Mouse (Mus musculus) liver, embryonic 11.5 days (tissue): ENCODE measurements around the gene Fitm1. TPM values are rescaled to one million over a fixed set of nuclear protein-coding genes. Genes with fewer than 3 reads are reported as not detected.

Source experiments
- ATAC-seq: fragments of 200-750 bp; cut with Nextera tagmentation; replicated peaks from 2 replicates; pipeline ENCODE4 v1.8.0; 2017; ENCODE audit warnings: moderate number of reproducible peaks, mild to moderate bottlenecking, moderate TSS enrichment, moderate library complexity; ENCODE audit not compliant: low FRiP score
- DNase-seq: peaks from one replicate; pipeline ENCODE4 v3.0.0-alpha.2; 2017; ENCODE audit warnings: low spot score
- H3K27ac ChIP-seq: fragments of 300-500 bp; sonication (generic); 2 replicates; pipeline ENCODE4 v1.5.1; 2014; ENCODE audit warnings: mild to moderate bottlenecking, low read depth, low read length, control low read depth
- H3K27me3 ChIP-seq: fragments of 300-500 bp; sonication (generic); replicated peaks from 2 replicates; pipeline ENCODE4 v1.6.1; 2014; ENCODE audit warnings: low read length, mixed read lengths; ENCODE audit not compliant: control insufficient read depth, insufficient read depth
- H3K36me3 ChIP-seq: fragments of 300-500 bp; sonication (generic); 2 replicates; pipeline ENCODE4 v1.6.1; 2014; ENCODE audit warnings: mild to moderate bottlenecking, low read length, moderate library complexity, mixed read lengths; ENCODE audit not compliant: control insufficient read depth, insufficient read depth
- H3K4me1 ChIP-seq: fragments of 300-500 bp; sonication (generic); replicated peaks from 2 replicates; pipeline ENCODE4 v1.6.1; 2014; ENCODE audit warnings: low read length, mixed read lengths; ENCODE audit not compliant: control insufficient read depth, insufficient read depth
- H3K4me2 ChIP-seq: fragments of 300-500 bp; sonication (generic); 2 replicates; pipeline ENCODE4 v1.6.1; 2014; ENCODE audit warnings: mild to moderate bottlenecking, control low read depth, moderate library complexity
- H3K4me3 ChIP-seq: fragments of 300-500 bp; sonication (generic); 2 replicates; pipeline ENCODE4 v1.5.1; 2014; ENCODE audit warnings: low read depth, low read length, control low read depth
- H3K9ac ChIP-seq: fragments of 300-500 bp; sonication (generic); 2 replicates; pipeline ENCODE4 v1.6.1; 2014; ENCODE audit warnings: low read depth, low read length, control low read depth
- H3K9me3 ChIP-seq: fragments of 300-500 bp; sonication (generic); 2 replicates; pipeline ENCODE4 v1.6.1; 2016; ENCODE audit warnings: low read length, inconsistent platforms, mixed read lengths; ENCODE audit not compliant: control insufficient read depth
- WGBS: fragments of 180-500 bp; shearing (Covaris S2); extraction: QIAGEN DNeasy Blood & Tissue Kit; methylation state at CpG from one replicate; pipeline ENCODE4 v1.1.7; 2014; 5-methylcytosine and 5-hydroxymethylcytosine counted together
- polyA plus RNA-seq: library from polyadenylated mRNA; unstranded; fragments of >200 nt; fragmentation: Nextera tagmentation; extraction: Ambion mirVana; gene quantifications from 2 replicates; pipeline ENCODE4 v1.2.1, GENCODE M21; 2014

The Fitm1 gene
- polyA plus RNA-seq, 1 experiment from 2014 or later = 2.6 TPM

GRCm38 (mm10) chr14:55596036-55596690 lies 20.7 kb downstream of the Fitm1 start:
- peaks cover 39% of the 10 kb centered on the region for H3K36me3 ChIP-seq
- no peak for DNase-seq
- 88% methylated on average over 13 of the region's 13 CpGs for WGBS

GRCm38 (mm10) chr14:55598521-55599390 lies 23.3 kb downstream of the Fitm1 start:
- DNase-seq = no peak
- no peak overlapping the region for H3K27ac ChIP-seq
- ATAC-seq = no peak
- 92% methylated on average over 21 of the region's 21 CpGs for WGBS
- H3K9me3 ChIP-seq = no peaks in the 10 kb centered on the region
- no peak overlapping the region for H3K4me2 ChIP-seq
- H3K27me3 ChIP-seq = no peaks in the 10 kb centered on the region
- H3K4me3 ChIP-seq = no peak overlapping the region
- H3K36me3 ChIP-seq = peaks cover 52% of the 10 kb centered on the region
- H3K4me1 ChIP-seq = peaks cover 6% of the 10 kb centered on the region
- no peak overlapping the region for H3K9ac ChIP-seq

More at GRCm38 (mm10) chr14:55596036-55596690, 20.7 kb downstream of the Fitm1 start:
- no peak overlapping the region for H3K4me2 ChIP-seq
- peaks cover 16% of the 10 kb centered on the region for H3K4me1 ChIP-seq
- no peak overlapping the region for H3K27ac ChIP-seq
- no peak for ATAC-seq
- H3K4me3 ChIP-seq = no peak overlapping the region
- H3K9ac ChIP-seq = no peak overlapping the region
- H3K27me3 ChIP-seq = no peaks in the 10 kb centered on the region
- no peaks in the 10 kb centered on the region for H3K9me3 ChIP-seq

- DNase-seq = no peak
- Histone ChIP-seq H3K27me3 (no peaks in the 10 kb centered on the region), H3K4me1 (peaks cover 19% of the 10 kb centered on the region), H3K27ac (peak within 1 kb of the TSS; percentile 83), H3K36me3 (peaks cover 45% of the 10 kb centered on the region), H3K4me3 (peak within 1 kb of the TSS; percentile 60), H3K9me3 (no peaks in the 10 kb centered on the region), H3K4me2 (peak within 1 kb of the TSS; percentile 78), H3K9ac (peak within 1 kb of the TSS; percentile 68)
- WGBS = 84% methylated on average over 7 of the region's 7 CpGs
- ATAC-seq = no peak
These were observed 27.8 kb downstream of the Fitm1 start, which contains the start of gene Irf9 for GRCm38 (mm10) chr14:55603271-55603632. Gene Irf9 (plus strand): TSS chr14:55603571.

- Histone ChIP-seq H3K9me3 (no peaks in the 10 kb centered on the region), H3K27me3 (no peaks in the 10 kb centered on the region), H3K27ac (peak overlapping the region; percentile 83), H3K4me1 (peaks cover 19% of the 10 kb centered on the region), H3K4me3 (peak overlapping the region; percentile 60), H3K9ac (peak overlapping the region; percentile 68), H3K36me3 (peaks cover 46% of the 10 kb centered on the region), H3K4me2 (peak overlapping the region; percentile 78)
- DNase-seq (peak; percentile 82), ATAC-seq (peak; percentile 94)
- 17% methylated on average over 19 of the region's 19 CpGs for WGBS
These were observed 28.5 kb downstream of the Fitm1 start for GRCm38 (mm10) chr14:55603633-55604576.

- H3K4me2 ChIP-seq = peak overlapping the region; percentile 78
- DNase-seq = no peak
- 88% methylated on average over 11 of the region's 11 CpGs for WGBS
- H3K9me3 ChIP-seq = no peaks in the 10 kb centered on the region
- H3K4me1 ChIP-seq = peaks cover 19% of the 10 kb centered on the region
- ATAC-seq = no peak
- H3K4me3 ChIP-seq = peak overlapping the region; percentile 60
- peak overlapping the region; percentile 68 for H3K9ac ChIP-seq
- peaks cover 40% of the 10 kb centered on the region for H3K36me3 ChIP-seq
- H3K27ac ChIP-seq = peak overlapping the region; percentile 83; the same call in 1 of the 2 replicates
- H3K27me3 ChIP-seq = no peaks in the 10 kb centered on the region
These were observed 29.4 kb downstream of the Fitm1 start for GRCm38 (mm10) chr14:55604823-55605222.

DNA sequence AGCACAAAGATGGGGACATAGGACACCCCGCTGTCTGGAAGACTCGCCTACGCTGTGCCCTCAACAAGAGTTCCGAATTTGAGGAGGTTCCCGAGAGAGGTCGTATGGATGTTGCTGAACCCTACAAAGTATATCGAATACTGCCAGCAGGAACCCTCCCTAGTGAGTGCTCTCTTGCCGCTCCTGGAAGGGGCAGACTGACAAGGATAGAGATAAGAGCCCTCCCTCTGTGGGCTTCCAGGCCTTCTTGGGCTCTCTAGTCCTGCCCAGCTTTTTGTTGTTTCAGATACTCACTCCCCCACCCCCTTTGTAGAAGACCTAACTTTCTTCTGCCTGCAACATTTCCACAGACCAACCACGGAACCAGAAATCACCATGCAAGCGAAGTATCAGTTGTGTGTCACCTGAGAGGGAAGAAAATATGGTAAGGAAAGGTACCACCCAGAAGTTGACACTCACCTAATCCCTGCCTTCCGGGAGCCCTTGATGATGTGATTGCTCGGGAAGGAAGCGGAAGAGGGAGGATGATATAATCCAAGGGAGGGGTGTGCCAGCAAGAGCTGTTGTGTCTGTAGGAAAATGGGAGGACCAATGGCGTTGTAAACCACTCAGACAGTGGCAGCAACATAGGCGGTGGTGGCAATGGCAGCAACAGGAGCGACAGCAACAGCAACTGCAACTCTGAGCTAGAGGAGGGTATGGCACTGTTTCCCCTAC lies 30.5 kb downstream of the Fitm1 start:
- Histone ChIP-seq H3K4me2 (peak overlapping the region; percentile 42), H3K27me3 (no peaks in the 10 kb centered on the region), H3K36me3 (peaks cover 42% of the 10 kb centered on the region), H3K9ac (peak overlapping the region; percentile 46; the same call in 1 of the 2 replicates), H3K4me1 (peaks cover 19% of the 10 kb centered on the region), H3K27ac (peak overlapping the region; percentile 43), H3K4me3 (peak overlapping the region; percentile 10; the same call in 1 of the 2 replicates), H3K9me3 (no peaks in the 10 kb centered on the region)
- DNase-seq = no peak
- WGBS = 82% methylated on average over 16 of the region's 16 CpGs
- ATAC-seq = no peak

DNA sequence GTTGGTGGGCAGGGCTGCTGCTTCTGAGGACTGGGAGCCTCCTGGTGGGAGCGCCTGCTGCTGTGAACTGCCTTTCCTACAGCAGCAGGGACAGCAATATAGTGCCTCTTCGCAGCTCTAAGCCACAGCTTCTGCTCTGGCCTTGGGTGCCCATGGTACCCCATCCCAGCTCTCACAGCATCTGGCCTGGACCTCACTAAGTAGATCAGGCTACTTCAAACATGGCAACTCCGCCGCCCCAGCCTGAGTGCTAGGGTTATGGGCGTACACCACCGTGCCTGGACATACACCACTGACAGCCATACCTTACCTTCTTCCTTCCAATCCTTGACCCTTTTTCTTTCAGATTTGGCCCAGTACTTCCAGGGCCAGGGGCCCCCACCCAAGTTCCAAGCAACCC lies 32.9 kb downstream of the Fitm1 start:
- Histone ChIP-seq H3K4me3 (no peak overlapping the region), H3K4me2 (no peak overlapping the region), H3K36me3 (peaks cover 28% of the 10 kb centered on the region), H3K27ac (no peak overlapping the region), H3K4me1 (peaks cover 17% of the 10 kb centered on the region), H3K9ac (no peak overlapping the region), H3K27me3 (no peaks in the 10 kb centered on the region), H3K9me3 (no peaks in the 10 kb centered on the region)
- WGBS = 90% methylated on average over 6 of the region's 6 CpGs
- ATAC-seq (no peak), DNase-seq (no peak)
